Mouse (Mus musculus) hindbrain, embryonic 14.5 days (tissue): ENCODE measurements around the gene Gm49321. TPM values are rescaled to one million over a fixed set of nuclear protein-coding genes. Genes with fewer than 3 reads are reported as not detected.

Experiments
- polyA plus RNA-seq: library from polyadenylated mRNA; unstranded; fragments of >200 nt; fragmentation: Nextera tagmentation; extraction: Ambion mirVana; gene quantifications from 2 replicates; pipeline ENCODE4 v1.2.1, GENCODE M21; 2014

The Gm49321 gene
- polyA plus RNA-seq, 1 experiment from 2014 or later: 17.4 TPM

Other genes starting within 250 kb of the Gm49321 start
- 103 and 113 TPM in 2 replicates for gene Hif1a, start 36.3 kb upstream of the Gm49321 start, polyA plus RNA-seq
- 34.9 and 37.1 TPM in 2 replicates for gene Snapc1, start 26.8 kb downstream of the Gm49321 start, polyA plus RNA-seq
- gene Syt16, start 60.0 kb downstream of the Gm49321 start, polyA plus RNA-seq: 79.5 and 91.2 TPM in 2 replicates